Mouse (Mus musculus) kidney, postnatal 14 days (tissue): ENCODE results near the gene Wbp11.

ENCODE experiments used
- DNase-seq: peaks from one replicate; pipeline ENCODE4 v3.0.0; 2022; ENCODE audit warnings: mixed read lengths

Gene Wbp11

GRCm38 (mm10) chr6:136827881-136828561, at the start of gene Wbp11:
Wbp11 (minus strand) TSS chr6:136828233.
- DNase-seq = peak; percentile 97

GRCm38 (mm10) chr6:136875670-136876069, 47.6 kb upstream of the Wbp11 start, which contains the start of gene Mgp:
Mgp (minus strand) TSS chr6:136875823.
- peak; percentile 53 for DNase-seq

GRCm38 (mm10) chr6:136874599-136874998, 46.6 kb upstream of the Wbp11 start:
- DNase-seq = no peak

GRCm38 (mm10) chr6:136868921-136869320, 40.9 kb upstream of the Wbp11 start:
- no peak for DNase-seq

- no peak for DNase-seq
Measured at GRCm38 (mm10) chr6:136866150-136866549, 38.1 kb upstream of the Wbp11 start.

- DNase-seq = no peak
Measured at GRCm38 (mm10) chr6:136865360-136865759, 37.3 kb upstream of the Wbp11 start.

GRCm38 (mm10) chr6:136861020-136861419, 33.0 kb upstream of the Wbp11 start:
- DNase-seq = peak; percentile 55

GRCm38 (mm10) chr6:136858420-136858819, 30.4 kb upstream of the Wbp11 start:
- DNase-seq = no peak

GRCm38 (mm10) chr6:136857873-136858260, 29.8 kb upstream of the Wbp11 start:
- peak; percentile 66 for DNase-seq

- peak; percentile 36 for DNase-seq
Measured at GRCm38 (mm10) chr6:136857186-136857872, 29.3 kb upstream of the Wbp11 start, which contains the start of gene Art4. Art4 (minus strand) TSS chr6:136857733.

GRCm38 (mm10) chr6:136856071-136856636, 28.1 kb upstream of the Wbp11 start:
- no peak for DNase-seq

GRCm38 (mm10) chr6:136855183-136855582, 27.1 kb upstream of the Wbp11 start:
- DNase-seq = no peak

GRCm38 (mm10) chr6:136854361-136854781, 26.3 kb upstream of the Wbp11 start:
- DNase-seq = no peak

GRCm38 (mm10) chr6:136852762-136853161, 24.7 kb upstream of the Wbp11 start:
- DNase-seq = peak; percentile 50

GRCm38 (mm10) chr6:136852348-136852747, 24.3 kb upstream of the Wbp11 start:
- DNase-seq = peak; percentile 49

GRCm38 (mm10) chr6:136850267-136850666, 22.2 kb upstream of the Wbp11 start:
- DNase-seq = no peak

GRCm38 (mm10) chr6:136848971-136849370, 20.9 kb upstream of the Wbp11 start:
- no peak for DNase-seq

- DNase-seq = no peak
Measured at GRCm38 (mm10) chr6:136848399-136848798, 20.4 kb upstream of the Wbp11 start.

- DNase-seq = peak; percentile 57
Measured at GRCm38 (mm10) chr6:136847790-136848189, 19.8 kb upstream of the Wbp11 start.

GRCm38 (mm10) chr6:136847267-136847666, 19.2 kb upstream of the Wbp11 start:
- DNase-seq = no peak

- DNase-seq = no peak
Measured at GRCm38 (mm10) chr6:136845706-136846480, 17.9 kb upstream of the Wbp11 start.

- DNase-seq = no peak
Measured at GRCm38 (mm10) chr6:136844903-136845302, 16.9 kb upstream of the Wbp11 start.

- DNase-seq = no peak
Measured at GRCm38 (mm10) chr6:136837323-136837722, 9.3 kb upstream of the Wbp11 start.
